Mouse (Mus musculus) midbrain, embryonic 14.5 days (tissue): ENCODE data around the gene Dgkd. TPM values are rescaled to one million over a fixed set of nuclear protein-coding genes. Genes with fewer than 3 reads are reported as not detected.
A peak's percentile ranks its signal among the peaks of the same experiment; 100 is the strongest.

Experiments used
- ATAC-seq: fragments of 200-750 bp; cut with Nextera tagmentation; 2 replicates; pipeline ENCODE4 v1.8.0; 2017; ENCODE audit warnings: moderate number of reproducible peaks, moderate library complexity; ENCODE audit not compliant: low FRiP score, low TSS enrichment
- DNase-seq: peaks from one replicate; pipeline ENCODE4 v3.0.0-alpha.2; 2015
- H3K27ac ChIP-seq: fragments of 300-500 bp; sonication (generic); replicated peaks from 2 replicates; pipeline ENCODE4 v1.5.1; 2014; ENCODE audit warnings: mild to moderate bottlenecking, low read depth, low read length, moderate library complexity
- H3K27me3 ChIP-seq: fragments of 300-500 bp; sonication (generic); 2 replicates; pipeline ENCODE4 v1.6.1; 2014; ENCODE audit warnings: low read length, control low read depth, mixed read lengths; ENCODE audit not compliant: control insufficient read depth, insufficient read depth
- H3K36me3 ChIP-seq: fragments of 300-500 bp; sonication (generic); 2 replicates; pipeline ENCODE4 v1.6.1; 2014; ENCODE audit warnings: low read length, control low read depth; ENCODE audit not compliant: control insufficient read depth, insufficient read depth
- H3K4me1 ChIP-seq: fragments of 300-500 bp; sonication (generic); 2 replicates; pipeline ENCODE4 v1.6.1; 2014; ENCODE audit warnings: mild to moderate bottlenecking, antibody characterized with exemption, low read length, control low read depth; ENCODE audit not compliant: control insufficient read depth, insufficient read depth
- H3K4me2 ChIP-seq: fragments of 300-500 bp; sonication (generic); 2 replicates; pipeline ENCODE4 v1.6.1; 2014; ENCODE audit warnings: mild to moderate bottlenecking, low read length, moderate library complexity
- H3K4me3 ChIP-seq: fragments of 300-500 bp; sonication (generic); replicated peaks from 2 replicates; pipeline ENCODE4 v1.5.1; 2014; ENCODE audit warnings: low read depth, low read length
- H3K9ac ChIP-seq: fragments of 300-500 bp; sonication (generic); replicated peaks from 2 replicates; pipeline ENCODE4 v1.6.1; 2014; ENCODE audit warnings: mild to moderate bottlenecking, low read length, moderate library complexity
- H3K9me3 ChIP-seq: fragments of 300-500 bp; sonication (generic); 2 replicates; pipeline ENCODE4 v1.6.1; 2016; ENCODE audit warnings: low read length, control low read depth, mixed read lengths; ENCODE audit not compliant: control insufficient read depth
- WGBS: fragments of 180-500 bp; shearing (Covaris S2); extraction: QIAGEN DNeasy Blood & Tissue Kit; methylation state at CpG from one replicate; pipeline ENCODE4 v1.1.7; 2014; 5-methylcytosine and 5-hydroxymethylcytosine counted together
- polyA plus RNA-seq: library from polyadenylated mRNA; unstranded; fragments of >200 nt; fragmentation: Nextera tagmentation; extraction: Ambion mirVana; gene quantifications from 2 replicates; pipeline ENCODE4 v1.2.1, GENCODE M21; 2014

Dgkd gene
- polyA plus RNA-seq, 1 experiment from 2014 or later = 48.0 TPM

DNA sequence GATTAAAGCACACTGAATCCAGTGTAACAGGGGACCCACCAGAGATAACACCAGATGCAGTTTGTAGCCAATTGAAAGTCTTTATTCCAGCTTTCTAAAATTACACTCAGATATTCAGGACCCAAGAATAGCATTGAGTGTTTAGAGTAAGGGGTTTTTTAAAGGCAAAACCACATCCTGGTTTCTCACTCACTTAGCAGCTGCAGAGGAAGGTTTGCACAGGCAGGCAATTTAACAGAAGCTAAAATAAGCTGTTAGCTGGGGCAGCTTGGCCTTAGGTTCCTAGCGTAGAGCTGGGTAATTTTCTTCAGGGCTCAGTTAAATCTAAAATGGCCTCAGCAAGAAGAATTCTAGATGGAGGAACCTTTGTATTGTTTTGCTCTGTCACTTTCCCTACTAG is 13.6 kb downstream of the Dgkd start:
- Histone ChIP-seq H3K27ac (no peak overlapping the region), H3K4me1 (no peaks in the 10 kb centered on the region), H3K9ac (no peak overlapping the region), H3K4me2 (no peak overlapping the region), H3K36me3 (no peaks in the 10 kb centered on the region), H3K4me3 (no peak overlapping the region), H3K9me3 (no peaks in the 10 kb centered on the region), H3K27me3 (no peaks in the 10 kb centered on the region)
- 88% methylated on average over 1 of the region's 1 CpGs for WGBS
- DNase-seq (no peak), ATAC-seq (no peak)

DNA sequence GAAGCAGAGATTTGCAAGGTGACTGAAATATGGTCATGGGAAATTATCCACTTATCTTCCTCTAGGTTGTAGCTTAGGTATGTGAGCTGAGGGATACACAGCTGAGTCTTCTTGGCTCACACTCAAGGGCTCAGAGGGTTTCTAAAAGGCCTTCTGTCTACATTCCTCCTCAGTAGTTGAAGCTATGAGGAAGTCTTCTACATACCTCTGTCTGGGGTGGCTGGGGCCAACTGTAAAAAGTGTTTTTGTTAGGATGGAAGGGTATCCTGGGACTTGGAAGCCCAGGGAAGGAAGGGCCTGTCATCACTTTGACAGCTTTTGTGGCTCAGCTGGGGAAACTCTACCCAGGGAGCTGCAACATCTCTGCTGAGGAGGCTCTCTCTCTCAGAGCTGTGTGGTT is 18.5 kb downstream of the Dgkd start:
- Histone ChIP-seq H3K4me1 (no peaks in the 10 kb centered on the region), H3K4me2 (no peak overlapping the region), H3K27me3 (no peaks in the 10 kb centered on the region), H3K36me3 (no peaks in the 10 kb centered on the region), H3K4me3 (no peak overlapping the region), H3K9ac (no peak overlapping the region), H3K27ac (no peak overlapping the region), H3K9me3 (no peaks in the 10 kb centered on the region)
- ATAC-seq (no peak), DNase-seq (no peak)

DNA sequence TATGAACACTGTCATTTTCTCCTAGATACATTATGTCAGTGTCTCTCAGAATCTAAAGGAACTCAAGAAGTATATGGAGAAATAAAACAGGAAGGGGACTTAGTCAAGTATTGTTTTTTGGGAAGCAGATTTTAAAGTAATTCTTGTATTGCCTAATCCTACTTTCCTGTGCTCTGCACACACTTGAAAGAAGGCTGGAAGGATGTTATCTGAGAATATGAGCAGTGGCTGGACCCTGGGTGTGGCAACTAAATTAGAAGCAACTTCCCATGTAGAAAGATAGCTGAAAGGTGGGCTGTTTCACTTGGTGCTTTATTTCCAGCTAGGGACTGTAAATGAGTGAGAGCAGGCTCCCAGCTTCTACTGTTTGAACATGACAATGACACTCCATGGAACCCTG is 20.0 kb downstream of the Dgkd start:
- DNase-seq (no peak), ATAC-seq (no peak)
- no peak overlapping the region for H3K27ac ChIP-seq
- no peaks in the 10 kb centered on the region for H3K36me3 ChIP-seq
- no peaks in the 10 kb centered on the region for H3K9me3 ChIP-seq
- peaks cover 6% of the 10 kb centered on the region; the same call in 1 of the 2 replicates for H3K4me1 ChIP-seq
- no peak overlapping the region for H3K4me3 ChIP-seq
- H3K4me2 ChIP-seq = no peak overlapping the region
- no peak overlapping the region for H3K9ac ChIP-seq
- H3K27me3 ChIP-seq = no peaks in the 10 kb centered on the region

- no peak overlapping the region for H3K4me2 ChIP-seq
- H3K9me3 ChIP-seq = no peaks in the 10 kb centered on the region
- WGBS = 92% methylated on average over 1 of the region's 1 CpGs
- H3K4me3 ChIP-seq = no peak overlapping the region
- ATAC-seq (no peak), DNase-seq (no peak)
- no peaks in the 10 kb centered on the region for H3K27me3 ChIP-seq
- no peaks in the 10 kb centered on the region for H3K36me3 ChIP-seq
- no peak overlapping the region for H3K27ac ChIP-seq
- H3K4me1 ChIP-seq = peaks cover 6% of the 10 kb centered on the region; the same call in 1 of the 2 replicates
- no peak overlapping the region for H3K9ac ChIP-seq
Measured at GRCm38 (mm10) chr1:87876065-87876464, 23.0 kb downstream of the Dgkd start.

GRCm38 (mm10) chr1:87877552-87878283 is 24.6 kb downstream of the Dgkd start:
- H3K4me1 ChIP-seq = peaks cover 6% of the 10 kb centered on the region; the same call in 1 of the 2 replicates
- H3K4me2 ChIP-seq = 0 out of 2 replicates have a peak overlapping the region, but pooled peaks have one; percentile 15
- peak overlapping the region; percentile 60; the same call in 1 of the 2 replicates for H3K27ac ChIP-seq
- WGBS = 82% methylated on average over 9 of the region's 9 CpGs
- H3K9ac ChIP-seq = no peak overlapping the region
- peak; percentile 38 for DNase-seq
- H3K9me3 ChIP-seq = no peaks in the 10 kb centered on the region
- no peak for ATAC-seq
- H3K27me3 ChIP-seq = no peaks in the 10 kb centered on the region
- 0 out of 2 replicates have a peak, but pooled peaks cover 5% of the 10 kb centered on the region for H3K36me3 ChIP-seq
- no peak overlapping the region for H3K4me3 ChIP-seq

GRCm38 (mm10) chr1:87879034-87879433 is 25.9 kb downstream of the Dgkd start:
- no peak overlapping the region for H3K9ac ChIP-seq
- no peak for ATAC-seq
- WGBS = 92% methylated on average over 3 of the region's 3 CpGs
- no peak overlapping the region for H3K4me2 ChIP-seq
- no peak overlapping the region for H3K27ac ChIP-seq
- H3K4me3 ChIP-seq = no peak overlapping the region
- H3K4me1 ChIP-seq = peaks cover 6% of the 10 kb centered on the region; the same call in 1 of the 2 replicates
- DNase-seq = no peak
- 0 out of 2 replicates have a peak, but pooled peaks cover 5% of the 10 kb centered on the region for H3K36me3 ChIP-seq
- no peaks in the 10 kb centered on the region for H3K27me3 ChIP-seq
- no peaks in the 10 kb centered on the region for H3K9me3 ChIP-seq

DNA sequence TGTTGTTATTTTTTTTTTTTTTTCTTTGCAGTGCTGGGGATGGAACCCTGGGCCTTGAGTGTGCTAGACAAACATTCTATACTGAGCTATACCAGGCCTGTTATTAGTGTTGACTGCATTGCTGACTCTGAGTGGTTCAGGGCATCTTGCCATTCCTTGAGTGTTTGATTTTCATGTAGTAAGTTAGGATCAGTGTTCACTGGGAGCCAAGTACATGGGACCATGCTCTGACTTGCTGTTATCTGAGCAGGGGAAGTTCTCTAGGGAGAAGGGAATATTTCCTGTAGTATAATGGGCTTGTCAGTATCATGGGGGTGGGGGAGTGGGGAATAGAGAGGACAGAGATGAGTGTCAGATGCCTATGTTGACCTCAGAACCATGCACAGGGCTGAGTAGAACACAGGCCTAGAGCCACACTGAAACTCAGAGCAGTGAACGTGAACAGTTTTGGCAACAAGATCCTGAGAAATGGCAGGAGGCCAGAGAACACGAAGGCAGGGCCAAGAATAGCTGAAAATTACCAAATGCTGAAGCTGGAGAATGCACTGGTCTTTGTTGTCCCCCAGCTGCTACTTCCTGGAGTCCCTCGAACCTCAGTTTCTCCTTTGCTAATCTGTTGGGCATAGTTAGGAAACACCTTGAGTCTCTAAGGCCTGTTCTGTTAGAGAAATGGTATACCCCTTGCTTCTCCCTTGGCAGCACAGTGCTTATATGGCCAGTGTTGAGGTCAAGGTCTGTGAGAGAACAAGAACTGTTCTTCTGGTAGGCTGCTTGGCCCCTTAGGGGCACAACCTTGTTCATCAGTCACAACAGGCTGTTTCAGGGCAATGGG is 26.6 kb downstream of the Dgkd start:
- peak; percentile 57 for DNase-seq
- Histone ChIP-seq H3K36me3 (0 out of 2 replicates have a peak, but pooled peaks cover 11% of the 10 kb centered on the region), H3K9me3 (no peaks in the 10 kb centered on the region), H3K4me2 (no peak overlapping the region), H3K4me3 (no peak overlapping the region), H3K9ac (no peak overlapping the region), H3K27ac (no peak overlapping the region), H3K27me3 (no peaks in the 10 kb centered on the region), H3K4me1 (peaks cover 6% of the 10 kb centered on the region; the same call in 1 of the 2 replicates)
- WGBS = 73% methylated on average over 3 of the region's 3 CpGs
- ATAC-seq = no peak

- Histone ChIP-seq H3K27ac (no peak overlapping the region), H3K4me2 (no peak overlapping the region), H3K4me3 (no peak overlapping the region), H3K4me1 (peaks cover 6% of the 10 kb centered on the region; the same call in 1 of the 2 replicates), H3K9ac (no peak overlapping the region), H3K27me3 (no peaks in the 10 kb centered on the region), H3K36me3 (0 out of 2 replicates have a peak, but pooled peaks cover 11% of the 10 kb centered on the region), H3K9me3 (no peaks in the 10 kb centered on the region)
- 90% methylated on average over 6 of the region's 6 CpGs for WGBS
- no peak for DNase-seq
- ATAC-seq = no peak
Measured at GRCm38 (mm10) chr1:87880326-87880627, 27.2 kb downstream of the Dgkd start.
